ENCODE assay signal across 11 mouse cellular contexts in the genomic region with DNA sequence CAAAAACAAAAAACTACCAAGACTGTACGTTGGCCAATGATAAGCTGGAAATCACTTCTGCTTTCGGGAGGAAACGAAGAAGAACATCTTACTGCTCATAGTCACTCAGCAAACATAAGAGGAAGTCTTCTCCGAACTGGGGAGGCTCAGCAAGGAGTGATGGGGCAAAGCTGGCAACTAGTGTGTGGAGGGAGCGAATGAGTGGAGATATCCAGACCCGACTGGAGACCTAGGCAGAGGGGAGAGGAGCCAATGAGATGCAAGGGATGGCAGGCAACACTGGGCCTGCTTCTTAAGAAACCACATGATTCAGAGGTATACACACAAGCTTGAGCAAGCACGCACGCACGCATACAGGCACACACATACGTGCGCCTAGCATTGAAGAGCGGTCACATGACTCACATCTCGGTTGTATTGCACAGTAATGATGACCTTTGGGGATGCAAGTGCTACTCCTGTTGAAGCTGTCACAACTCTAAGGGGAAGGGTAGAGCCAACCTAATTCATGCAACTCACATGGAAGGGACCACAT. TPM values are rescaled to one million over a fixed set of nuclear protein-coding genes. Genes with fewer than 3 reads are reported as not detected.
A peak's percentile ranks its signal among the peaks of the same experiment; 100 is the strongest.
DNase-seq lines count a peak whose midpoint lies in the region; ATAC-seq and TF ChIP-seq lines count a peak whose summit lies in the region.
"Had no signal": no experiment of that assay in that cellular context is flagged by ENCODE, and none has a peak within 500 bp of the region (broad histone marks: within the 10 kb centered on the region; RNA-seq: fewer than 3 reads in every experiment).

No protein-coding gene starts in this region.

- peaks cover 0 to 6% of the 10 kb centered on the region in 2 experiments; a peak in 2 of 4 replicates for H3K4me1 ChIP-seq in liver, embryonic 14.5 days (replicated peaks; ENCODE audit: control insufficient read depth in 2 of 2, insufficient read depth in 2 of 2, low read length in 1 of 2)
- no peaks in the 10 kb centered on the region for H3K4me1 ChIP-seq in liver, embryonic 11.5 days (replicated peaks; ENCODE audit: control insufficient read depth, insufficient read depth, low read length)
- no peaks in the 10 kb centered on the region for H3K4me1 ChIP-seq in hindbrain, embryonic 16.5 days (ENCODE audit: control insufficient read depth, insufficient read depth, low read depth, low read length)
- H3K4me1 ChIP-seq: midbrain, embryonic 15.5 days had no signal

- H3K27ac ChIP-seq in liver, embryonic 14.5 days, result no peak overlapping the region
- no peak overlapping the region for H3K27ac ChIP-seq in liver, embryonic 11.5 days (ENCODE audit: low read depth, low read length)
- H3K27ac ChIP-seq in hindbrain, embryonic 16.5 days (ENCODE audit: low read depth, low read length), result no peak overlapping the region
- H3K27ac ChIP-seq: midbrain, embryonic 15.5 days had no signal

- H3K27me3 ChIP-seq in liver, embryonic 14.5 days (ENCODE audit: control insufficient read depth, insufficient read depth, low read length), result no peaks in the 10 kb centered on the region
- no peaks in the 10 kb centered on the region for H3K27me3 ChIP-seq in liver, embryonic 11.5 days (replicated peaks; ENCODE audit: control insufficient read depth, insufficient read depth, low read length)
- H3K27me3 ChIP-seq in hindbrain, embryonic 16.5 days (replicated peaks; ENCODE audit: control insufficient read depth, insufficient read depth, low read length), result no peaks in the 10 kb centered on the region
- H3K27me3 ChIP-seq: midbrain, embryonic 15.5 days had no signal

- TF ChIP-seq EP300 in liver, embryonic 14.5 days (IDR thresholded peaks at IDR 0.05; ENCODE audit: low read depth), result no peak

- intact Hi-C loops in left cerebral cortex, postnatal 14 days (cut with DNase I), result no loop called here

- no peak overlapping the region for H3K4me2 ChIP-seq in liver, embryonic 14.5 days (ENCODE audit: low read depth)
- H3K4me2 ChIP-seq in liver, embryonic 11.5 days, result no peak overlapping the region
- no peak overlapping the region for H3K4me2 ChIP-seq in hindbrain, embryonic 16.5 days (ENCODE audit: low read length)
- H3K4me2 ChIP-seq: midbrain, embryonic 15.5 days had no signal

- H3K9ac ChIP-seq in liver, embryonic 14.5 days (replicated peaks), result no peak overlapping the region
- no peak overlapping the region for H3K9ac ChIP-seq in liver, embryonic 11.5 days (ENCODE audit: low read depth, low read length)
- no peak overlapping the region for H3K9ac ChIP-seq in hindbrain, embryonic 16.5 days (ENCODE audit: low read depth, low read length)
- H3K9ac ChIP-seq: forebrain, postnatal 0 days; midbrain, embryonic 15.5 days had no signal

- peak; percentile 31; the same call in 1 of the 2 replicates for ATAC-seq in liver, embryonic 14.5 days (ENCODE audit: insufficient read depth)
- ATAC-seq in liver, embryonic 11.5 days (replicated peaks; ENCODE audit: low FRiP score), result no peak
- no peak for ATAC-seq in hindbrain, embryonic 16.5 days
- ATAC-seq: forebrain, postnatal 0 days; midbrain, embryonic 15.5 days had no signal

- no peak overlapping the region for H3K4me3 ChIP-seq in liver, embryonic 14.5 days (ENCODE audit: insufficient read depth in 1 of 2, low read depth in 2 of 2, low read length in 2 of 2)
- H3K4me3 ChIP-seq in liver, embryonic 11.5 days (ENCODE audit: low read depth, low read length), result no peak overlapping the region
- no peak overlapping the region for H3K4me3 ChIP-seq in hindbrain, embryonic 16.5 days (ENCODE audit: low read length)
- H3K4me3 ChIP-seq: midbrain, embryonic 15.5 days had no signal

- no peaks in the 10 kb centered on the region for H3K9me3 ChIP-seq in liver, embryonic 14.5 days (ENCODE audit: control insufficient read depth, low read length)
- H3K9me3 ChIP-seq in liver, embryonic 11.5 days (ENCODE audit: control insufficient read depth, low read length), result no peaks in the 10 kb centered on the region
- H3K9me3 ChIP-seq in hindbrain, embryonic 16.5 days (ENCODE audit: control insufficient read depth, low read length), result no peaks in the 10 kb centered on the region
- H3K9me3 ChIP-seq: midbrain, embryonic 15.5 days had no signal

- H3K36me3 ChIP-seq in liver, embryonic 14.5 days (replicated peaks; ENCODE audit: control insufficient read depth, insufficient read depth, low read depth), result no peaks in the 10 kb centered on the region
- H3K36me3 ChIP-seq in liver, embryonic 11.5 days (ENCODE audit: control insufficient read depth, insufficient read depth, low read length), result no peaks in the 10 kb centered on the region
- H3K36me3 ChIP-seq in hindbrain, embryonic 16.5 days (ENCODE audit: control insufficient read depth, insufficient read depth, low read length), result no peaks in the 10 kb centered on the region
- H3K36me3 ChIP-seq: midbrain, embryonic 15.5 days had no signal

- peak in 1 of 3 experiments; percentile 20 for DNase-seq in liver, embryonic 14.5 days (ENCODE audit: low read depth in 3 of 3, low spot score in 3 of 3)
- DNase-seq in liver, embryonic 11.5 days (ENCODE audit: low spot score), result no peak
- DNase-seq in MEL-GATA-1-ER (ENCODE audit: extremely low read depth, low read depth), result peak; percentile 95
- DNase-seq in lung, postnatal 25 days (ENCODE audit: low spot score), result peak; percentile 58
- DNase-seq in spleen, postnatal 10 days (ENCODE audit: low spot score in 2 of 2), result peak; percentile 26 to 49
- DNase-seq in left cerebral cortex, postnatal 14 days (ENCODE audit: low spot score in 2 of 2), result no peak
- DNase-seq in adrenal gland, postnatal 25 days, result no peak
- DNase-seq: forebrain, postnatal 0 days; kidney, postnatal 25 days had no signal

- TF ChIP-seq CTCF in liver, embryonic 14.5 days (IDR thresholded peaks at IDR 0.05; ENCODE audit: low read depth), result no peak

- 45% methylated on average over 13 of the region's 13 CpGs for WGBS in liver, embryonic 14.5 days (ENCODE audit: insufficient replicate concordance)
- WGBS in liver, embryonic 11.5 days, result 68% methylated on average over 13 of the region's 13 CpGs
- WGBS in hindbrain, embryonic 16.5 days, result 93% methylated on average over 13 of the region's 13 CpGs

RNA-seq across cellular contexts. Expression of a gene that starts 1.0 kb away (rescaled TPM):
- polyA plus RNA-seq in liver, embryonic 14.5 days (2012; rRNA removed), result 0.39 and 0.57 TPM in 2 replicates
- polyA plus RNA-seq in liver, embryonic 14.5 days (2014; fragmentation: Nextera tagmentation; extraction: Ambion mirVana), result 0.33 and 0.39 TPM in 2 replicates
- 0.26 and 0.66 TPM in 2 replicates for polyA plus RNA-seq in liver, embryonic 11.5 days (2014; fragmentation: Nextera tagmentation; extraction: Ambion mirVana)
- total RNA-seq in left cerebral cortex, postnatal 14 days (2021), result 1 to 10 TPM in 1 of 2 experiments, under 1 TPM in 1; 0.70 to 1.8 TPM
- total RNA-seq in adrenal gland, postnatal 25 days (2021), result 1.3 and 3.7 TPM in 2 replicates
- polyA plus RNA-seq in hindbrain, embryonic 16.5 days (2015; fragmentation: Nextera tagmentation; extraction: Ambion mirVana), result 0.25 and 0.31 TPM in 2 replicates

RNA-seq across cellular contexts. Expression of a gene that starts 8.9 kb away (rescaled TPM):
- polyA plus RNA-seq in liver, embryonic 14.5 days (2012; rRNA removed), result 5.1 and 8.5 TPM in 2 replicates
- polyA plus RNA-seq in liver, embryonic 14.5 days (2014; fragmentation: Nextera tagmentation; extraction: Ambion mirVana), result 7.1 and 8.4 TPM in 2 replicates
- 18.5 and 21.1 TPM in 2 replicates for polyA plus RNA-seq in liver, embryonic 11.5 days (2014; fragmentation: Nextera tagmentation; extraction: Ambion mirVana)
- 1 to 10 TPM; 4.8 to 5.9 TPM for total RNA-seq in left cerebral cortex, postnatal 14 days (2021)
- 14.9 and 23.7 TPM in 2 replicates for total RNA-seq in adrenal gland, postnatal 25 days (2021)
- 9.6 and 11.5 TPM in 2 replicates for polyA plus RNA-seq in hindbrain, embryonic 16.5 days (2015; fragmentation: Nextera tagmentation; extraction: Ambion mirVana)

RNA-seq across cellular contexts. Expression of a gene that starts 27.6 kb away (rescaled TPM):
- 1.1 and 1.4 TPM in 2 replicates for polyA plus RNA-seq in liver, embryonic 14.5 days (2012; rRNA removed)
- polyA plus RNA-seq in liver, embryonic 14.5 days (2014; fragmentation: Nextera tagmentation; extraction: Ambion mirVana), result 1.1 and 1.4 TPM in 2 replicates
- 0.55 and 0.78 TPM in 2 replicates for polyA plus RNA-seq in liver, embryonic 11.5 days (2014; fragmentation: Nextera tagmentation; extraction: Ambion mirVana)
- under 1 TPM in 1 of 2 experiments, not detected in 1; 0.15 TPM for total RNA-seq in left cerebral cortex, postnatal 14 days (2021)
- 1.3 and 1.4 TPM in 2 replicates for total RNA-seq in adrenal gland, postnatal 25 days (2021)
- 0.29 and 0.46 TPM in 2 replicates for polyA plus RNA-seq in hindbrain, embryonic 16.5 days (2015; fragmentation: Nextera tagmentation; extraction: Ambion mirVana)

Comparison
In these comparisons a context has a peak if more than half of its experiments do, and no peak if none do; other contexts are left out.
1. DNase-seq: peak in MEL-GATA-1-ER (single experiment), lung, postnatal 25 days (single experiment) and spleen, postnatal 10 days (2 of 2); none in liver, embryonic 11.5 days (single experiment), left cerebral cortex, postnatal 14 days (0 of 2) and adrenal gland, postnatal 25 days (single experiment).